Mouse (Mus musculus) thymus, adult 2 months (tissue): Measurements from ENCODE around the gene Dguok. TPM values are rescaled to one million over a fixed set of nuclear protein-coding genes. Genes with fewer than 3 reads are reported as not detected.

Source experiments
- DNase-seq: peaks from one replicate; pipeline ENCODE4 v3.0.0; 2021
- H3K27ac ChIP-seq: fragments of 200-500 bp; 2 replicates; pipeline ENCODE4 v1.5.1; 2012; ENCODE audit warnings: low read length, control low read depth; ENCODE audit not compliant: control insufficient read depth, insufficient read depth
- H3K27me3 ChIP-seq: fragments of 200-500 bp; 2 replicates; pipeline ENCODE4 v1.6.1; 2012; ENCODE audit warnings: mild to moderate bottlenecking, low read length, moderate library complexity, mixed read lengths; ENCODE audit not compliant: control insufficient read depth, insufficient read depth
- H3K36me3 ChIP-seq: fragments of 200-500 bp; 2 replicates; pipeline ENCODE4 v1.6.1; 2012; ENCODE audit warnings: mild to moderate bottlenecking, low read length, moderate library complexity; ENCODE audit not compliant: control insufficient read depth, insufficient read depth
- H3K4me1 ChIP-seq: fragments of 200-500 bp; replicated peaks from 2 replicates; pipeline ENCODE4 v1.6.1; 2012; ENCODE audit warnings: low read length; ENCODE audit not compliant: control insufficient read depth, insufficient read depth
- H3K4me3 ChIP-seq: fragments of 200-500 bp; 2 replicates; pipeline ENCODE4 v1.5.1; 2012; ENCODE audit warnings: mild to moderate bottlenecking, low read length, control low read depth, moderate library complexity; ENCODE audit not compliant: control insufficient read depth, insufficient read depth
- CTCF ChIP-seq: fragments of 200-500 bp; IDR thresholded peaks from 2 replicates; pipeline ENCODE4 v1.5.1; 2012; ENCODE audit warnings: mild to moderate bottlenecking, control low read depth, low read length, moderate library complexity, borderline replicate concordance; ENCODE audit not compliant: control insufficient read depth, poor library complexity, insufficient read depth; ENCODE audit errors: extremely low read depth
- POLR2A ChIP-seq: fragments of 200-500 bp; IDR thresholded peaks from 2 replicates; pipeline ENCODE4 v1.6.1; 2012; ENCODE audit warnings: mild to moderate bottlenecking, low read length, control low read depth, moderate library complexity; ENCODE audit not compliant: control insufficient read depth, poor library complexity, insufficient read depth; ENCODE audit errors: extremely low read depth
- WGBS: fragments of 180-500 bp; shearing (Covaris S2); methylation state at CpG from one replicate; pipeline ENCODE4 v1.1.7; 2018; 5-methylcytosine and 5-hydroxymethylcytosine counted together
- polyA plus RNA-seq: library from polyadenylated mRNA; depleted of rRNA; stranded (reverse); fragments of >200 nt; gene quantifications from 2 replicates; pipeline ENCODE4 v1.2.3, GENCODE M21; 2012

The Dguok gene
- polyA plus RNA-seq, 1 experiment, result 65.4 TPM

DNA sequence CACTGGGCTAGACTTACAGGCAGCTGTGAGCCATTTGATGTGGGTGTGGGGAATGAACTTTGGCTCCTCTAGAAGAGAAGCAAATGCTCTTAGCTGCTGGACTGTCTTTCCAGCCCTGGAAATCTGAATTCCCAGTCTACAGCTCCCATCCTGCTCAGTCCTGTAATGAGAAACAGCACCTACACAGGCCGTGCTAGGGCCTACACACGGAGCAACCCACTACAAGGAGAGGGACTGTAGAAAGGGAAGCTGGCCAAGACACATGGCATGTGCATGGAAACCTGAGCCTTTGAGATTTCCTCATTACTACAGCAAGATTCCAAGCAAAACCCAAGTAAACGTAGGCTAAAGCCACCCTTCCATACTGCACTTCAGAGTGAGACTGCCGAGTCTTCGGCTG, 18.6 kb downstream of the Dguok start:
- 95% methylated on average over 5 of the region's 5 CpGs for WGBS
- H3K36me3 ChIP-seq, result peaks cover 28% of the 10 kb centered on the region

DNA sequence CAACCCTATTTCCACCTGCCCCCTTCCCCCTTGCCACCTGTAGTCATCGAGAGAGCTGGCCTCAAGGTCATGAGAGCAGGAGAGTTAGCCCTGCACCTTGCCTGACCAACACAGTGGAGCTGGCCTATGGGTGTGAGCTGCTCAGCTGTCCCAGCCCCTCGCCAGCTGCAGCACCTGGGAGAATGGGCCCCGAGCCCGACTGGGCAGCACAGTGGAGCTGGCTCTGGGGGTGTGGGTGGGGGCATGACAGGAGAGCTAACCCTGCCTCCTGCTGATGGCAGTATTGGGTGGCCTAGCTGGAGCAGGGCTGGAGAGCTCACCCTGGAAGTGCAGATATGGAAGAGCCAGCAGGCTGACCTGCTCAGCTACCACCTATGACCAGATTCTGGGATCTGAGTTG, 19.5 kb downstream of the Dguok start:
- peaks cover 2% of the 10 kb centered on the region for H3K4me1 ChIP-seq
- H3K4me3 ChIP-seq, result no peak overlapping the region
- TF ChIP-seq CTCF, result no peak
- no peak for TF ChIP-seq POLR2A
- H3K36me3 ChIP-seq, result peaks cover 25% of the 10 kb centered on the region
- 97% methylated on average over 4 of the region's 4 CpGs for WGBS
- no peak overlapping the region for H3K27ac ChIP-seq
- no peak for DNase-seq
- no peaks in the 10 kb centered on the region for H3K27me3 ChIP-seq

More for the DNA sequence above, 18.6 kb downstream of the Dguok start:
- DNase-seq, result no peak
- no peak overlapping the region for H3K27ac ChIP-seq
- H3K27me3 ChIP-seq, result no peaks in the 10 kb centered on the region
- TF ChIP-seq POLR2A, result no peak
- no peak for TF ChIP-seq CTCF
- H3K4me1 ChIP-seq, result peaks cover 2% of the 10 kb centered on the region
- no peak overlapping the region for H3K4me3 ChIP-seq

DNA sequence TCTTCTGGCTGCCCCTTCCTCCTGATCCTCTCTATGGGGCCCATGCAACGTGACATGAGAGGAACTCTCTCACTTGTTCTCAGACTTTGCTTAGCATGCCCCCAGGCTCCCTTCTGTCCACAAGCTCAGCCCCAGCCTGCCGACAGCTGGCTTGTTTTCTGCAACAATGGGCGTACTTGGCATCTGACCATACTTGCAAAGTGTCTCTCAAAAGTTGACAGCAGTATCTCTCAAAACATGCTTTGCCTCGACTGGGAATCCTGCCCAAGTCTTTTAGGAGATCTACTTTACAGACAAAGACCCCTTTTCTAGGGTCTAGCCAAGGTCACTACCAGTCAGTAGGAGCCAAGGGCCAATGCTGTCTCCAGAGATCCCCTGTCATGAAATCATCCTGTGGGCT, 20.9 kb downstream of the Dguok start:
- Histone ChIP-seq H3K4me3 (no peak overlapping the region), H3K36me3 (peaks cover 25% of the 10 kb centered on the region), H3K4me1 (peaks cover 2% of the 10 kb centered on the region), H3K27ac (no peak overlapping the region), H3K27me3 (no peaks in the 10 kb centered on the region)
- no peak for TF ChIP-seq POLR2A
- no peak for TF ChIP-seq CTCF
- no peak for DNase-seq
- WGBS, result 92% methylated on average over 4 of the region's 4 CpGs

DNA sequence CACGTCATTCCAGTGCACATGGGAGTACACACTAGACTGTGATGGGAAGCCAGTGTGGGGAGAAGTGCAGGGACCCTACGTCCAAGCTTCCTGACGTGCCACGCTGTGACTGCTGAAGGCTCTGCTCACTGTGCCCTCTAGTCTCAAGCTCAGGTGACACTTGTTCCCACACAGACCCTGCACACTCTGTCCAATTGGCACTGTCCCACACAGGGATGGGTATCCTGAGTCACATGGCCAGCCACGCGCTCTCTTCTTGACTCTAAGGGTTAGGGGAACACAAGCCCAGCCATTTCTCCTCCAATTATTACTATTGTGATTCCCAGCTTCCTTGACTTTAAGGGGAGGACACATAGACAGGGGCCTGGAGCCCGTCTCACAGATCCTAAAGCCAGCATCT, 23.0 kb downstream of the Dguok start:
- Histone ChIP-seq H3K27ac (no peak overlapping the region), H3K4me3 (no peak overlapping the region), H3K27me3 (no peaks in the 10 kb centered on the region), H3K4me1 (0 out of 2 replicates have a peak, but pooled peaks cover under 1% of the 10 kb centered on the region), H3K36me3 (peaks cover 12% of the 10 kb centered on the region; the same call in 1 of the 2 replicates)
- WGBS, result 98% methylated on average over 7 of the region's 7 CpGs
- TF ChIP-seq CTCF (no peak), POLR2A (no peak)
- DNase-seq, result no peak

DNA sequence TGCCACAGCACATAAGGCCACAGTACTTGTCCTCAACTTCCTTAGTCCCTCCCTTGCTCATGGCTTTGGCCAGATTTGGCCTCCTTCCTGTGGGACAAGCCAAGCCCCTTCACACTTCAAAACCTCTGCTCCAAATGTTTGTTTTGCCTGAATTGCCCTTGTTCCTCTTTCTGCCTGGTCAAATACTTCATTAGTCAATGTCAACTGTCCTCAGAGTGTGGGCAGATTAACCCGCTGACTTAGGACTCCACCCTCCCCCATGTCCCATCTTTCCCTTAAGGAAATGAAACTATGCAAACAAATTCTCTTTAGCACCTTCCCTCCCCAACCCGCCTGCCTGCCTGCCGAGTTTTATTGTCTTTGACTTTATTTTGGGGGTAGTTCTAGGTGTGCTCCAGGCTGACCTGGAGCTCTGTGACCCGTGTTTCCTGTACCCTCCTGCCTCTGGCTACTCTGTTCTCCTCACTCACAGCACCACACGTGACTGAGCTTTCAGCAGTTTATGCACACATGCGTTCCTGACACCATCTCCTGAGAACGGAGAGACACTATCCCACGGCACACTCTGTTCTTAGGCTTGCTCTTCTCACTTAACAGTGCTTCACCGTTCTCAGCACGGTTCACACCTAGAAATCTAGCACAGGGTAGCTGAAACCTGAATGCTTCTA, 24.2 kb downstream of the Dguok start:
- Histone ChIP-seq H3K4me3 (no peak overlapping the region), H3K4me1 (peaks cover 6% of the 10 kb centered on the region; the same call in 1 of the 2 replicates), H3K27me3 (no peaks in the 10 kb centered on the region), H3K27ac (no peak overlapping the region; the same call in 1 of the 2 replicates), H3K36me3 (peaks cover 5% of the 10 kb centered on the region; the same call in 1 of the 2 replicates)
- no peak for DNase-seq
- 61% methylated on average over 10 of the region's 10 CpGs for WGBS
- TF ChIP-seq POLR2A (no peak), CTCF (no peak)

DNA sequence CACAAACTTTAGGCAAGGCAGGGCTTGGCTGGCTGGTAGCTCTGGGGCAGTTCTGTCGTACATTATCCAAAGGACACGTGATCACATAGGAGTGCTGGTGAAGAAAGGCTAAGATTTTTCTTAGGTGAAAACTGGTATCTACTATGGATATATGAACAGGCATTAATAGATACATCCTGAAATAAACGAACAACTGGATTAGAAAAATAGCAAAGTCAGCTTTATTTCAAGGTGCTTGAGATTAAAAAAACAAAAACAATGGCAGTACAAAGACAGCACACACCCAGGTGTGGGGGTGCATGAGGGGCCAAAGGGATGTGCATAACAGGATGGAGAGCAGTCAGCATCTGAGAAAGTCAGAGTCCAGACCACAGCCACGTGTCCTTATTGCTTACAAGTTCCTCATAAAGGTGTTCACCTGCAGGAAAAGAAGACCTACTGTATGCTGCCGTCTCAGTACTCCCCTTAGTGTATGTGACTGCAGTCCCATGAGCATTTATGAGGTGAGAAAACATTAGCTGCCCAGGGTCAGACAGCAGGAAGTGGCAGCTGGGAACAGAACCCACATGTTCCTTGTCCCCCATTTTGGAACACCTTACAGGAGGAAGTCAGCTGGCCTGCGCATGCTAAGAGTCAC, 26.6 kb downstream of the Dguok start:
- Histone ChIP-seq H3K27me3 (no peaks in the 10 kb centered on the region), H3K4me3 (no peak overlapping the region), H3K36me3 (no peaks in the 10 kb centered on the region; the same call in 1 of the 2 replicates), H3K27ac (no peak overlapping the region), H3K4me1 (peaks cover 6% of the 10 kb centered on the region; the same call in 1 of the 2 replicates)
- 85% methylated on average over 6 of the region's 6 CpGs for WGBS
- DNase-seq, result no peak
- TF ChIP-seq CTCF (no peak), POLR2A (no peak)
